8 mouse cellular contexts compared by ENCODE assay signal in genomic region chr11:106513166-106513565, GRCm38 (mm10). TPM values are rescaled to one million over a fixed set of nuclear protein-coding genes. Genes with fewer than 3 reads are reported as not detected.
DNase-seq lines count a peak whose midpoint lies in the region; ATAC-seq and TF ChIP-seq lines count a peak whose summit lies in the region.

No protein-coding gene starts in this region.

- H3K4me2 ChIP-seq in heart, embryonic 12.5 days, result no peak overlapping the region
- no peak overlapping the region for H3K4me2 ChIP-seq in liver, embryonic 15.5 days

- no peak overlapping the region for H3K4me3 ChIP-seq in G1E (ENCODE audit: low read depth, low read length)
- no peak overlapping the region for H3K4me3 ChIP-seq in heart, embryonic 12.5 days
- no peak overlapping the region for H3K4me3 ChIP-seq in liver, embryonic 15.5 days (replicated peaks)

- DNase-seq in left cerebral cortex, postnatal 10 days (ENCODE audit: extremely low spot score in 1 of 2, low spot score in 2 of 2), result peak; percentile 69 to 73
- DNase-seq in left cerebral cortex, postnatal 36 days (ENCODE audit: low spot score in 2 of 2), result no peak
- no peak for DNase-seq in G1E (ENCODE audit: low spot score)
- DNase-seq in brain, embryonic 14.5 days (ENCODE audit: low read depth), result peak; percentile 68
- DNase-seq in right cerebral cortex, postnatal 25 days, result peak; percentile 48

- no peaks in the 10 kb centered on the region for H3K27me3 ChIP-seq in G1E (ENCODE audit: insufficient read depth, low read length)
- no peaks in the 10 kb centered on the region for H3K27me3 ChIP-seq in heart, embryonic 12.5 days (replicated peaks)
- H3K27me3 ChIP-seq in liver, embryonic 15.5 days, result no peaks in the 10 kb centered on the region

- 51% methylated on average over 2 of the region's 2 CpGs for WGBS in heart, embryonic 12.5 days
- WGBS in liver, embryonic 15.5 days (ENCODE audit: insufficient replicate concordance), result 44% methylated on average over 2 of the region's 2 CpGs

- peaks cover 39% of the 10 kb centered on the region for H3K4me1 ChIP-seq in G1E (ENCODE audit: insufficient read depth, low read depth, low read length)
- H3K4me1 ChIP-seq in heart, embryonic 12.5 days (replicated peaks), result peaks cover 22% of the 10 kb centered on the region
- H3K4me1 ChIP-seq in liver, embryonic 15.5 days (replicated peaks), result peaks cover 28% of the 10 kb centered on the region

- H3K9me3 ChIP-seq in G1E (replicated peaks), result no peaks in the 10 kb centered on the region
- peaks cover 5% of the 10 kb centered on the region; the same call in 1 of the 2 replicates for H3K9me3 ChIP-seq in heart, embryonic 12.5 days (replicated peaks)
- no peaks in the 10 kb centered on the region for H3K9me3 ChIP-seq in liver, embryonic 15.5 days (replicated peaks)

- no peak for ATAC-seq in G1E (ENCODE audit: extremely low read depth, insufficient number of reproducible peaks, low FRiP score, poor library complexity, severe bottlenecking)
- ATAC-seq in heart, embryonic 12.5 days (ENCODE audit: insufficient number of reproducible peaks, low FRiP score), result peak; percentile 71; the same call in 1 of the 2 replicates
- no peak for ATAC-seq in liver, embryonic 15.5 days (ENCODE audit: insufficient read depth)
- ATAC-seq in activated CD4-positive, CD25-positive, alpha-beta regulatory T cell, adult 4 months, result no peak

- no peak overlapping the region; the same call in 1 of the 2 replicates for H3K27ac ChIP-seq in heart, embryonic 12.5 days (ENCODE audit: poor library complexity, severe bottlenecking)
- 0 out of 2 replicates have a peak overlapping the region, but pooled peaks have one; percentile 58 for H3K27ac ChIP-seq in liver, embryonic 15.5 days (replicated peaks)

- TF ChIP-seq CTCF in G1E (IDR thresholded peaks at IDR 0.05; ENCODE audit: low read depth, low read length), result peak; percentile 52; the same call in 1 of the 2 replicates
- peak; percentile 76 for TF ChIP-seq CTCF in brain, embryonic 14.5 days (IDR thresholded peaks at IDR 0.05; ENCODE audit: borderline replicate concordance, extremely low read depth, insufficient read depth, insufficient read length)

- H3K36me3 ChIP-seq in G1E (replicated peaks), result peaks cover 32% of the 10 kb centered on the region
- peaks cover 35% of the 10 kb centered on the region for H3K36me3 ChIP-seq in heart, embryonic 12.5 days
- H3K36me3 ChIP-seq in liver, embryonic 15.5 days (replicated peaks), result peaks cover 35% of the 10 kb centered on the region

- no peak for TF ChIP-seq POLR2A in brain, embryonic 14.5 days (IDR thresholded peaks at IDR 0.05; ENCODE audit: borderline replicate concordance, extremely low read depth, insufficient read depth, insufficient read length, poor library complexity, severe bottlenecking)

- peak overlapping the region; percentile 52; the same call in 1 of the 2 replicates for H3K9ac ChIP-seq in heart, embryonic 12.5 days
- H3K9ac ChIP-seq in liver, embryonic 15.5 days, result no peak overlapping the region

- intact Hi-C loops in left cerebral cortex, postnatal 10 days (cut with DNase I), result loop anchor here (2.0 kb wide), 1 partner anchor 114 kb away; no protein-coding TSS in a partner anchor
- intact Hi-C loops in left cerebral cortex, postnatal 36 days (cut with DNase I), result loop anchor here (1.0 to 5.0 kb wide), 2 partner anchors 114 to 234 kb away; no protein-coding TSS in a partner anchor

RNA-seq across cellular contexts. Expression of gene Ern1, which starts 25.5 kb away (rescaled TPM):
- 1 to 10 TPM; 7.6 to 9.5 TPM for total RNA-seq in left cerebral cortex, postnatal 10 days (2021)
- total RNA-seq in left cerebral cortex, postnatal 36 days (2021), result 1 to 10 TPM; 9.8 to 9.9 TPM
- total RNA-seq in G1E (2014; fragmentation: Nextera tagmentation) (44.5 and 47.7 TPM in 2 replicates), G1E (2017) (11.5 and 14.9 TPM in 2 replicates)
- 10.9 and 11.0 TPM in 2 replicates for polyA plus RNA-seq in G1E (2012)
- 11.3 and 11.9 TPM in 2 replicates for polyA plus RNA-seq in brain, embryonic 14.5 days (2012; rRNA removed)
- 5.7 and 6.9 TPM in 2 replicates for polyA plus RNA-seq in heart, embryonic 12.5 days (2016; fragmentation: Nextera tagmentation; extraction: Ambion mirVana)
- 4.1 and 5.8 TPM in 2 replicates for polyA plus RNA-seq in liver, embryonic 15.5 days (2015; fragmentation: Nextera tagmentation; extraction: Ambion mirVana)
- 1 to 10 TPM; 1.9 to 2.4 TPM for polyA plus RNA-seq in activated CD4-positive, CD25-positive, alpha-beta regulatory T cell, adult 4 months (2017; shearing (Covaris generic))

Comparison
In these comparisons a context has a peak if more than half of its experiments do, and no peak if none do; other contexts are left out.
1. DNase-seq: peak in left cerebral cortex, postnatal 10 days (2 of 2), brain, embryonic 14.5 days (single experiment) and right cerebral cortex, postnatal 25 days (single experiment); none in left cerebral cortex, postnatal 36 days (0 of 2) and G1E (single experiment).